Mouse (Mus musculus): Measurements from ENCODE around the gene Gpat3. TPM values are rescaled to one million over a fixed set of nuclear protein-coding genes. Genes with fewer than 3 reads are reported as not detected.
A peak's percentile ranks its signal among the peaks of the same experiment; 100 is the strongest.

The Gpat3 gene
- total RNA-seq (2021), result 5.1 and 7.7 TPM in 2 replicates
- long read RNA-seq, experiment 1, partial matches to known transcripts, result 0 of 8 reads
- long read RNA-seq, experiment 1, other reads (novel, unspliced or antisense), result 0 of 8 reads
- long read RNA-seq, experiment 2, partial matches to known transcripts, result 1 of 10 reads
- long read RNA-seq, experiment 2, other reads (novel, unspliced or antisense), result 2 of 10 reads

DNA sequence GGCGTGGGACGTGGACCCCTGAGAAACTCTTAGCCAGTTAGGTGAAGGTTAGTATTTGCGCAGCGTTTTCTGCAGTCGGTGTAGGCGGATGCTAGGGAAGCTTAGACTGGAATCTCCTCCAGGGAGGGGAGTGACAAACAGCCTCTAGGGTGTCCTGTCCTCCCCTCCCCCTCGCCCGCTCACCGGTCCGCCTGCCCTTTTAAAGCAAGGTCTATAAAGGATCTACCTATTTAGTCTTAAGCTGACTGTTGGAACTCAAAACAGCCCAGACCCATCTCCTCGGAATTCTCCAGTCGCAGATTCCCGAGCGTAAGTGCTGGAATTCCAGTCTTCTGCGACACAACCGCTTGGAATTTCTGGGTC lies at the start of gene Gpat3:
TSS of gene Gpat3 (plus strand) at position 229 of the 363 bp plus-strand sequence.
- DNase-seq, result peak; percentile 65

DNA sequence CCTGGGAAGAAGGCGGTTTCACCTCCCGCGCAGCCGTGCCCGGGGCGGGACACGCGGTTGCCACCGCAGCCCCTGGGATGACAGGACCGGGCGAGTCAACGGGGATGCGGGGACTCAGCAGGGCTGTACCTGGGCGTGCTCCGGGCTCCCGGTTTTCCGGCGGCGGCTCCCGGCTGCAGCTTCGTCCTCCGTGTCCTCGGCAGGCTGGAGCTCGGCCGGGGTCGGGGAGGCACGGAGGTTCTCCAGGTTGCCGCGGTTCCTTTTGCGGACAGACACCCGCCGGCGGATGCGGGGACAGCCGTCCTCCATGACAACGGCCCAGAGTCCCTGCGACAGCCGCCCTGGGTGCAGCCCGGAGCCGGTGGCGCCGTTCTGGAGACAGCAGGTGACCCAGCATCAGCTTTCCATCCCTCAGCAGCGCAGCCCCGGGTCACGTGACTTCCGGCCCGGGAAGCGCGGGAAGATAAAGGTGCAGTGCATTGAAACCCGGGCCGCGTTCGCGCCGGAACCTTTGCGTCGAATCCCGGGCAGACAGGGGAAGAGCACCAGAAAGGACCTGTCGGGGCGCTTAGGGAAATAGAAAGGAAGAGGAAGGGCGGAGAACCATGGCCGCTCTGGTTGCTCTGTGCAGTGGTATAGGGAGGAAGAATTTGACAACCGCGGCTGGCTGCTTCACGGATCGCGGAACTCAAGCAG lies 47.2 kb upstream of the Gpat3 start, which contains the start of the genes Helq and Mrps18c:
TSS of gene Helq (minus strand) at position 434 of the 696 bp plus-strand sequence.
TSS of gene Mrps18c (plus strand) at position 463 of the 696 bp plus-strand sequence.
- peak; percentile 95 for DNase-seq

GRCm38 (mm10) chr5:100818341-100818740 lies 27.2 kb upstream of the Gpat3 start:
- DNase-seq, result no peak

DNA sequence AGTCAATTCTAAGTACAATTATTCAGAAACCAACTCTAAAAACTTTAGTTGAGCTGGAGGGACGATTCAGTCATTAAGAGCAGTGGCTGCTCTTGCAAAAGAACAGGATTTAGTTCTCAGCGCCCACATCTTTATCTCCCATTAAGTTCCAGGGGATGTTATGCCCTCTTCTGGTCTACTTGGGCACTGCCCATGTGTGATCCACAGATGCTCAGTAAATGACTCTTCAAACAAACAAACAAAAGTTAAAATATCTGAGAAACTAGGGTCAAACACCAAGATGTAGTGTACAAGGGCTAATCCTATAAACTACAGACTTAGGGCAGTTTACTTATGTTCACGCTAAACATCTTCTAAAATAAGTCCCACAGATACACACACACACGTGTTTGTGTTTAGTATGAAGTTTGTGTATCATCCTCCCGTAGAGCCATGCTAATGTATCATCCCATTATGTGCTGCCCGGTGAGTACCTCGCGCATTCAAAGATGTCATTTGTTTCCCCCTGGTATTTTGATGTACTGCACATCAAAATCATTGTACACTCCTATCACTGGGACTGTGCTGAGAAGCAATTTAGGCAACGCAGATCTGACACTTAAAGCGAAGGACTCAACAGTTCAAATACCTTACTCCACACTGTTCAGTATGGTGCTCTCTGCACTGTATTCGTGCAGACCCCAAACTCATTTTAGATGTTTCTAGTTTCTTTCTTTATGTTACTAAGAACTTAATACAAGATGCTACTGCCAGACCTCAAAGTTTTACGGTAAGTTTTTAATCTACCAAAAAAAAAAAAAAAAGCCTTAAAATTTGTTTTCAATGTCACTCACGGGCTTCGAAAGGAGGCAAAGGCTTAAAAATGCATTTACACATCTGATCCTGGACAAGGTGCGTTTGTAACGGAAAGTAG lies 25.7 kb upstream of the Gpat3 start:
- DNase-seq, result no peak

- peak; percentile 94 for DNase-seq
Measured at GRCm38 (mm10) chr5:100820483-100821184, 24.9 kb upstream of the Gpat3 start, which contains the start of gene Abraxas1. Abraxas1 (minus strand) TSS chr5:100820965.

DNA sequence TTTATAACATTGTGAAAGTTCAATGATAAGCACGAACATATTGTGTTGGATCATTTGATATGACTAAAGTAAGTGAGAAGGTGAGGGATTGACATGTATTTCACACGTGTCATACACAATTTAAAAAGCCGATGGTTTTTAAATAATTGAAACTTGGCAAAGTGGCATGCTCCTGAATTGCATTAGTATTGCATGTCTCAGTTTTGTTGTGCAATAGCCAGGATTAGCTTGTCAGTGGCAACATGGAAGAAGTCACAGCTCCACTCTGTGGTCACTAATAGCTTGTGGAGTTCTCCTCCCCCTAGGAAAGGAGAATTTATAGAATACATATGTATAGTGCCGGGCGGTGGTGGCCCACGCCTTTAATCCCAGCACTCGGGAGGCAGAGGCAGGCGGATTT lies 24.1 kb upstream of the Gpat3 start:
- no peak for DNase-seq

DNA sequence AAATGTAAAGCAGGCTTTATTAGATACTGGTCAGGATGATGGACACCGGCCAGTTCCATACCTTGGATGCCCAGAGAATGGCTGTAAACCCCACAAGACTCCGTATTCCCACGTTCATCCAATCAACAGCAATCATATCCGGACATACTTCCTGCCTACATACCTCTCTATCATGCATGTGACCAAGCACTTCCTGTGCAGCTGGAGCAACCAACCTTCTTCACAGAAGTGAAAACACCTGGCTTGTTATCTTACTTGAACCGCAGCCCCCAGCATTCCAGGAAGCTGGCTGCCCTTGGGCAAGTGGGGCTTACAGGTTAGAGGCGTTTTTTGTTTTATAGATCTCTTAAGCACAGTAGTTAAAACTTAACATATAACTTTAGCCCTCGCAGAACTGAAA lies 22.7 kb upstream of the Gpat3 start:
- DNase-seq, result no peak

- DNase-seq, result peak; percentile 20
Measured at GRCm38 (mm10) chr5:100825975-100826374, 19.5 kb upstream of the Gpat3 start.

DNA sequence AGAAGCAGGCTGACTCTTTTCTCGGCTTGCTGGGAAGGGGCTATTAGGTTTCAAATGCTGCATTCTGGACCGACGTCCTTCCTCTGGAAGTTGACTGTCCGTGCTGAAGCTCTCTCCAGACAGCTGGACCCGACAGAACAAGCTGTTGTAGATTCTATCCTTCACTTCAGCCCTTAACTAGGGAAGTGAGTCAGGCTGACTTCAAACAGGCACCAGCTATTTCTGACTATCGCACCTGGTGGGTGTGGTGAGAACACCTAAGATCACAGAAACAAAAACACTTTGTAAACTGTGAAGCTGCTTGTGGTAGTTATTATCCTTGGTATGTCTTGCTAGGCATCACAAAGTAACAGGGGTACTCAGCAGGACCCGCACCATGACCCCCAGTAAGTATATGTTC lies 19.0 kb upstream of the Gpat3 start:
- no peak for DNase-seq

- no peak for DNase-seq
Measured at GRCm38 (mm10) chr5:100828701-100829100, 16.8 kb upstream of the Gpat3 start.

GRCm38 (mm10) chr5:100832680-100833079 lies 12.8 kb upstream of the Gpat3 start:
- no peak for DNase-seq

DNA sequence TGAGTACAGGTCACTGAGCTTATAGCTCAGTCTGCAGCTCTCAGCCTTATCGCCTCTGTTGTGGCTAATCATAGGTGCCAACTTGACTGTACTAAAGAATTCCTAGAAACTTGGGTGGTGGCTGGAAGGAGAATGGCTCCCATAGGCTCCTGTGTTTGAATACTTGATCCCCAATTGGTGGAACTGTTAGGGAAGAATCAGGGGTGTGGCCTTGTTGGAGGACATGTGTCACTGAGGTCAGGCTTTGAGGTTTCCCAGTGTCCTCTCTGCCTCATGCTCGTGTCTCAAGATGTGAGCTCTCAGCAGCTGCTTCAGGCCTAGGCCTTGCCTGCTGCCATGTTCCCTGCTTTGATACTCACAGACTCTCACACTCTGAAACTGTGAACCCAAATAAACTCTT lies 11.7 kb upstream of the Gpat3 start:
- DNase-seq, result no peak

DNA sequence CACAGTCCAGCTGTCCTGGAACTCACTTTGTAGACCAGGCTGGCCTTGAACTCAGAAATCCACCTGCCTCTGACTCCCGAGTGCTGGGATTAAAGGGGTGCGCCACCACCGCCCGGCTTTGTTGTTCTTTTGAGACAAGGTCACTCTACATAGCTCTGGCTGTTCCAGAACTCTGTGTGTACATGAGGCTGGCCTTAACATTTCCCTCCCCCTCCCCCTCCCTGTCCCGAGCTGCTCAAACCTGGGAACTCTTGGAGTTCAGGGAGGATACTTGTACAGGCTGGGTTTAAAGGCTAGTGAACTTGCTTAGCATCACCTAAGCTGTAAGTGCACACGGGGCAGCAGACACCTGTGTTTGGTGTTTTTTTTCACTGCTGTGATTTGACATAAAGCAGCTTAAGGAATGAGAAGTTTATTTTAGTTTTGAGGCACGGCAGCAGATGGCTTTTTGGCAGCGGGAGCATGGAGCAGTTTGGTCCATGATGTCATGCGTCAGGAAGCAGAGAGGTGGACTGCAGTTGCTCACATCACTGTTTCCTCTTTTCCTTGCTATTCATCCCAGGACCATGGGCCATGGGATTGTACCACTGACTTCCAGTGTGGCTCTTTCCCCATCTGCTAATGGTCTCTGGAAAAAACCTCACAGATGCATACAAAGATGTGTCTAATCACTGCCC lies 9.5 kb upstream of the Gpat3 start:
- DNase-seq, result no peak

DNA sequence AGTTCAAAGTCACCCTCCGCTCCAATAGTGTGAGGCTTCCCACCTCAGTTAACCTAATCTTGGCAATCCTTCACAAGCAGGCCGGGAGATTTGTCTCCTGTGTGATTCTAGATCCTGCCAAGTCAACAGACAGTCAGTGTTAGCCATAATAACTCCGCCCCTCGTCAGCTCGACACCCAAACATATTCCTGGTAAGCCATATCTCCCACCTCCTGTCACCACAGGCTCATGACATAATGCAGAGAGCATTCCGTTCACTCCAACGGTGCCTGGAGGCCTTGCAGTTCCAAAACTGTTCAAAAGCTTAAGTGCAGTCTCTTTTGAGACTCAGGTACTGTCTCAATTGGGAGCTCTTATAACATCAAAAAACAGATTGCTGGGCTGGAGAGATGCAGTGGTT lies 7.6 kb upstream of the Gpat3 start:
- DNase-seq, result no peak

GRCm38 (mm10) chr5:100844485-100844884 lies 1.0 kb upstream of the Gpat3 start:
- DNase-seq, result no peak

GRCm38 (mm10) chr5:100845848-100846598 lies 510 bp downstream of the Gpat3 start:
- DNase-seq, result peak; percentile 88

- no peak for DNase-seq
Measured at GRCm38 (mm10) chr5:100846599-100846920, 1.0 kb downstream of the Gpat3 start.

DNA sequence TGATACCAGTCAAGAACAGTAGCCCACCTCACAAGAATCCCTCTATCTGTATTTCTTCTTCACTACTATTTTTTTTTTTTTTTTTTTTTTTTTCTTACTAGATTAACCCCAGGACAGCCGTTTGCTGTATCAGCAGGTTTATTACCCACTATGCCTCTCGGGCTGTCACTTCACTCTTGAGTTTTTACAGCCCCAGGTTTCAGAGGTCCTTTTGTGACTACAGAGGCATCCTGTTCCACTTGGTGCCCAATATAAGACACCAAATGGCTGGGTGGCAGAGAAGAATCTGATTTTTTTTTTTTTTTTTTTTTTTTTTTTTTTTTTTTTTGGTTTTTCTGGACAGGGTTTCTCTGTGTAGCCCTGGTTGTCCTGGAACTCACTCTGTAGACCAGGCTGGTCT lies 1.6 kb downstream of the Gpat3 start:
- DNase-seq, result no peak

GRCm38 (mm10) chr5:100853963-100854362 lies 8.4 kb downstream of the Gpat3 start:
- DNase-seq, result no peak

DNA sequence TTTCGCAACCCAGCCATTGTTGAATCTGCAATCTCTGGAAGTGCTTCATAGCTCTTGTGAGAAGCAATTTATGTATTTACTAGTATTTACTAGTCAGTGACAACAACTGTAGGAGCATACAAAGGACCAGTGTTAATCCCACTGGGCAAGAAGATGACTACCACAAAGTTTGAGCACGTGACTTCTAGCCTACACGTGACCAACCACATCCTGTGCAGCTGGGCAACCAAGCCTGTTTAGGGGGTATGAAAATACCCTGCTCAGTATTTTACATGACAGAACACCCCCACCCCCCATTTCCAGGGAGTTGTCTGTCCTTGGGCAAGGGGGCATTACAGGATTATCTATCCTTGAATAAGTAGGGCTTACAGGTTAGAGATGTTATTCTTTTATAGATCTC lies 11.0 kb downstream of the Gpat3 start:
- DNase-seq, result no peak

Measured in adrenal gland, postnatal 14 days (tissue).